Mouse (Mus musculus) NIH3T3 (cell line): ENCODE data around the gene Tnik.

ENCODE experiments used
- DNase-seq: peaks from one replicate; pipeline ENCODE4 v3.0.0-alpha.2; 2012; ENCODE audit warnings: low read depth

The Tnik gene

DNA sequence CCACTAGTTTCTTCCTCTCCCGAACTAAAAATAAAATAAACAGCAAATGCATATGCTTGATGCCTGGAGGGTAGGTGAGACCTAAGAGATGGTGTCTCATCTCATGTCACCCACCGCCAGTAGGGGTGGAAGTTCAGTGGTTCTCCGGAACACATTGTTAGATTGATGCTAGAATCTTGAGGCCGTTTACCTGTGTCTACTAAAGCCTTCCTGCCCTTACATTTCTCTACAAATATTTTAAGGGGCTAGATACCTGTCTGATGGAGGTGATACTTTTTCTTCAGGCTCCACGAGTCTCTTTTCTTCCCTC lies 1.8 kb downstream of the Tnik start:
- DNase-seq: no peak

DNA sequence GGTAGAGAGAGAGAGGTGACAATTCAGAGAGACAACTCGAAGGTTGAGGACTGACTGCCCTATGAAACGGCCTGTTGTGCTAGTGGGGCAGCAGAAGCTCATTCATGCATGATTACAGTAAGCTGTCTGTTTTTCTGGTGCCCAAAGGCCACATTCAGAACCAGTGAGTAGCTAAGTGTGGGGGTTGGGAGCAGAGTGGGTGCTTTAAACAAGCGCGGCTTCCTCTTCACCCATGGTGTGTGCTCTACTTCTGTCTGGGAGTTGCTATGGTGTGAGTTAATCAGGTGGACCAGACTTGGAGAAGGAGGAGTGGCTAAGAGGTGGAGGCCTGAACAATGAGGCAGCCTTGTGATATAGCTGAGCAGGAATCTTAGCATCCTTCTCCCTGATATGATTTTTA lies 2.2 kb downstream of the Tnik start:
- DNase-seq: no peak

DNA sequence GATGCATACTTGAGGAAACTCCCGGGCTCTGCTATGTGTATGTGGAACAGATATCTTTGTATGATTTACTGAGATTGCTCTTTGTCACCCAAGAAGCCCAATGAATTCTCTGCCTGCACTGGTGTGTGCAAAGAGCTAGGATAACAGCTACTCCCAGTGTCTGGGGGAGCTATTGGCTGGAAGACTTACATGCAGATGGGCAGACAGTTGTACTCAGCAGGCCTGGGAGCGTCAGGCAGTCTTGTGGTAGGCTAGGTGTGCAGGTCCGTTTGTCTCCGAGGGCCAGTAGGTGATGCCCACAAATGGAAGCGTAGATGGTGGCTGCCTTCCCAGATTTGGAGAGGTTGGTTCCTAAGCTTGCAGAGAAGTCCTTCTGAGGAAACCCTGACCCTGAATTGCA lies 2.6 kb downstream of the Tnik start:
- DNase-seq: no peak

DNA sequence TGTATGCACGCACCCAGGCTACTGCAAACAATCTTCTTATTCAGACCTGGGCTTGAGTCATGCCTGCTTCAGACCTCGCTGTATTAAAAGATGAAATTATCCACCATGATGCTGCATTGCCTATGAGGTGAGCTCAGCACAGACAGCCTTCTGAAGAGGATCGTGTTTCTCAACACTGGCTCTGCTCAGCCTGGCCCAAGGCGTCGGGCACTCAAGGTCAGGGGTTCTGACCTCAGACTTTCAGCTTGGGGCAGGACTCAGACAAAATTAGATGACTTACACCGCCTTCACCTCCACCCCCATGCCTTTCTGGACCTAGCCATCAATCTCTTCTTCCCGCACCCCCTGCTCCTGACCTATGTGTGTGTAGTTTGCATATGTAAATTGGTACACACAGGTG lies 4.2 kb downstream of the Tnik start:
- no peak for DNase-seq

DNA sequence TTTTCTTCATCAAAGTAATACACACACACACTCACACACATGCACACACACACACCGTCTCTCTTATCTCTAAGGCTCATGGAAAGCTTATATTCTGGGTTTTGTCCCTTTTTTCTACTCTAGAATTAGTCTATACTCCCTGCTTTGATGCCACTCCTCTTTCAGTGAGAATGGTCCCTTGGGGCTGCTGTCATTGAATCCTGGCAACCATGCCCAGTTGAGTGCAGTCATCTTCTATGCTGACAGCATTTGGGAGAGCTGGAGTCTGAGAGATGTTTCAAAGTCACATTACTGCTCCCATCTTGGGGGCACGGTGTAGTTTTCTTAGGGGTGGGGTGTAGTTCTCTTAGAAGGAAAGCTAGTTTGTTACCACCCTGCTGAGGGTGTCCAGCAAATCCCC lies 6.7 kb downstream of the Tnik start:
- no peak for DNase-seq

DNA sequence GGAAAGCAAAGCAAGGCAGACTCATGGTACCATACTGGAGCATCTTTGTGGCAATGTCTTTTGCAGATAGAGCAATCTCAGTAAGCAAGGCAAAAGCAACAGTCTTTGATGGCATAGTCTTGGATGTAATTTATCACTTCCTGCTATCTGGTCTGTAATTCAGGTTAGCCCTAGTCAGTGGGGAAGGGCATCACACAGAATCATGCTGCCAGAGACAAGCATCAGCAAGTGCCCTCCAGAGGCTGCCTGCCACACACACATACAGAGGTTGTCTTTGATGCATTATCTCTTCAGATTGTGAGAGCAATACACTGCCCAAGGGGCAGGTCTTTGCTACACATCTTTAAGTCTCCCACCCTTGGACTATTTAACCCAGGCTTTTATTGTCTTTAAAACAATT lies 8.9 kb downstream of the Tnik start:
- no peak for DNase-seq

DNA sequence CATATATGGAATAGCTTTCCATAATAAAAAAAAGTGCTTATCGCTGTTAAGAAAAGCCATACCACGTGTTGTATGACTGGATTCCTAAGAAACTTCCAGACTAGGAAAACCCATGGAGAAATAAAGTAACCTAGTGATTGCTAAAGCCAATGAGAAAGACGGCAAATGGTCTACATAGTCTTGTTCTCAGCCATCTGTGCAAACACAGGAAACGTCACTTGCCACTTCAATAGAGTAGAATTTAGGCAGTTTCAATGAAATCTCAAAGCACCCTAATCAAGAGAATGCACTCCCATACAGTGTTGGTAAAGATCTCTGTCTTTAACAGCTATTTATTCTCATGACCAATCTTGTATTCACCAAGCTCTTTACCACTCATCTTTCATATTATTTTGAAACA lies 11.7 kb downstream of the Tnik start:
- DNase-seq: no peak

DNA sequence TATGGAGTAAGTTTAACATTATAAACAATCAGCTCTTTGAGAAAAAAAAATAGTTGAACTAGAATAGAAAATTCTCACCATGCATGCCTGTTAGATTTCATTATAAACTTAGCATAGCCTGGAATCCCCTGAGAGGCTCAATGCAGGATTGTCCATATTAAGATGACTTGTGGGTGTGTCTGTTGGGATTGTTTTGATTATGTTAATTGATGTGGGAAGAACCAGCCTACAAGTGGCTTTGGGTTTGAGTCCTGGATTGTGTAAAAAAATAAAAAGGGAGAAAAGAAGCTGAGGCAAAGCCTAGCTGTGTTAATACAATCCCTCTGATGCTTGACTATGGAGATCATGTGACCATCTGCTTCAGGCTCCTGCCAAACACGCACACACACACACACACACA lies 26.7 kb downstream of the Tnik start:
- DNase-seq: no peak

DNA sequence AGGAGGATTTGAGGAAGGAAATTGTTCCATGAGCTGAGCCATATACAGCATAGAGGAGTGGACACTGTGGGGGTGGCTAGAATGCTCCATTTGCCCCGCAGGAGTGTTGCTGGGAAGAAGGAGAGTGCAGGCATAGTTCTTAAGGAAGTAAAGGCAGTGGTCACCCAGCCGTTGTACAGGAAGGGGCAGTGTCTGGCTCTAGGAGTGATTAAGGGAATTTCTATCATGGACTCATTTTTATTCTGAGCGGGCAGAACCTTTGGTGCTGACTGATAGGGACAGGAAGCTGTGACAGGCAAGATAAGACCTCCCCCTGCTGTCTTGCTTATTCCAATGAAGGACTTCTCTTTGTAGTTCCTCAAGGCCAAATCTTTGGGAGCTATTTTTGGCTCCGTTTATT lies 38.4 kb downstream of the Tnik start:
- DNase-seq: no peak

DNA sequence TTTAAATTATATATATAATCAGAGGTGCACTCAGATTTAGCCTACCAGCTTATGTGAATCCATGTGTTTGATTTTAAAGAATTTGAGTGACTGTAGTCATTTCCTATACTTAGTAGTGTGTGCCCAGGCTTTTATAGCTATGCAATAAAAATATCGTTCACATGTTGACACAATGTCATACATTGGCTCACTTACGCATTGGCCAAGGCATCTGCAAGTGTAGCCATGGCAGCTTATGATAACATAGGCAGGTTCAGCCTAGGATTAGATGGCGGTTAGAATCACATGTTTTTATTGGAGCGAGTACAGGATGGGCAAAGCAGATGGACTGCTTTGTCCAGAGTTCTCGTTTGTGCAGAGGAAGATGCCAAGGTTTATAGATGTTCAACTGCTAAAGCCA lies 40.9 kb downstream of the Tnik start:
- DNase-seq: no peak

DNA sequence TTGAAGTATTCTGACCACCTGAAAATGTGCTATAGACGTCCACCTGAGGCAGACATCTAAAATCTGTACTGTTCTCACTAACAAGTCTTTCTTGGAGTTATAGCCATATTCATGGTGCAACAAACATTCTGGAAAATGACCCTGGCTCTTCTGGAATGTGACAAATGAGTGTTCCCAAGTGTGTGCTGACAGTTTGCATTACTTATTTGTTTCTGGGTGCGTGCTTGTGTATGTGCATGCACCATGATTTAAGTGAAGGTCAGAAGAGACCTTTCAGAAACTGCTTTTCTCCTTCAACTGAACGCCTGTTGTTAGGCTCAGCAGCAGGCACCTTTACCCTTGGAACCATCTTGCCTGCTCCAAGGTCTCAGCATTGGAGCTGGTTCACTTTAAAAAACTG lies 43.8 kb downstream of the Tnik start:
- no peak for DNase-seq

DNA sequence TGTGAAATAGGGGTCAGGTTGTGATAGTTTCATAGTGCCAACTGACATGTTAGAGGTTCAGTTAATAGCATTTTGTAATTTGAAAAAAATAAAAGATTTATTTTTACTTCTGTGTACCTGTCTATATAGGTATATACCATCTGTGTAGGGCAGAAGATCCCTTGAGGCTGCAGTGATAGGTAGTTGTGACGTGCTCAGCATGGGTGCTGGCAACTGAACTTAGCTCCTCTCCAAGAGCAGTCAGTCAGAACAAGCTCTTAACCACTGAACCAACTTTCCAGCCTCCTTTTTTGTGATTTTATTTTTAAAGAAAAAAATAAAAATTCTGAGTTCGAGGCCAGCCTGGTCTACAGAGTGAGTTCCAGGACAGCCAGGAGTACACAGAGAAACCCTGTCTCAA lies 51.4 kb downstream of the Tnik start:
- DNase-seq: no peak

DNA sequence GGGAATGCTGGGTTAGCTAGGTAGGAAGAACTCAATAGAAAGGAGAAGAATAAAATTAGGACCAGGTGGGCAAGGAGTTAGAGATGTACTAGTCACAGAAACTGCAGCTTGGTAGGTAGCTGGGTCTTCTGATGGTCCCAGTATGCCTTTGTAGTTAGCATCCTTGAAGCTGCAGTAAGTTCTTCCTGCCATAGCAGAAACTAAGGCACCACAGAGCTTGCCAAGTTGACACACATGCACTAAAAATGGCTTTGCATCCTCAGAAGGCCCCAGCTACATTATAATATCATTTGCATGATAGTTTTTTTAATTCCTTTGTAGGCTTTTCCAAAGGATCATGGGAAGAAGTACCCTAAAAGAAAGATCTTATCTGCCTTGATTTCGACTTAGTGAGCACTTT lies 54.3 kb downstream of the Tnik start:
- no peak for DNase-seq

DNA sequence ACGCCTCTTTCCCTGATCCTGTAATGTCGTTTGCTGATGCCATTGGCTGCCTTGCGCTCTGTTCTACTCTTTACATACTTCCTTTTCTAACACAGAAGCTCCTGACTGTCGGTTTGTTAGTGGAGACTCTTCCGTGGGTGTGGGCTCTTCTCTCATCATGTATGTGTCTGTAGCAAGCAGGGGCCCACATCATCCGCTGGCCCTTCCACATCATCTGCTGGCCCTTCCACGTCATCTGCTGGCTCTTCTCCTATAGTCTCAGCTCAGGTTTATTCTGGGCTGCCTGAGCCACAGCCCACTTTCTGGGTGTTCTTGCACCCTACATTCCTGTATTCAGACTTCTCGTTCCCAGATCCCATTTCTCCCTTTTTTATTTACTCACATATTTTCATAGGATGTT lies 58.6 kb downstream of the Tnik start:
- DNase-seq: no peak

DNA sequence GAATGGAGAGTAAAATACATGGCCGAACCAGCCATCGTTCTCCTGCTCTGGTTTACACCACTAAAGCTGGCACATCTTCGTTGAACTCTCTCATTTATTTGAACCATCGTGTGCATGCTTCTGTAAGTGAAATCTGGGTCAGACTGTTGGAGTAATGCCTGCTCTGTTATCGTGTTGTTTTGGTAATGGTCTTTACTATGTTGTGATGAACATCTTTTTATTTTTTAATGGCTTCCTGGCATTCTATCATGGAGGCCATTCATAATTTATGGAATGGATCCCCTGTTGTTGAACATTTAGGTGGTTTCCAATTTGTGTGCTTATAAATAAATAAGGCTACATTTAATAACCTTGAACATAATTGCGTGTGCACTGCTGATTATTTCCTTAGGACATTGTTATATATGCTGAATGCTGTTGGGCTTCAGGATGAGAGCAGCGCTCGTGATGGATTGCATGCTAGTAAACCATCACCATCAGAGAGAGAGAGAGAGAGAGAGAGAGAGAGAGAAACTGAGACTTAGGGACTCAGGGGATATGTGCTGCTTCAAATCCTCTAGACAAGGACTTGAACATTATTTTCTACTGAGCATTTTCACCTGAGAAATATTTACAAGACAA lies 62.7 kb downstream of the Tnik start:
- no peak for DNase-seq

DNA sequence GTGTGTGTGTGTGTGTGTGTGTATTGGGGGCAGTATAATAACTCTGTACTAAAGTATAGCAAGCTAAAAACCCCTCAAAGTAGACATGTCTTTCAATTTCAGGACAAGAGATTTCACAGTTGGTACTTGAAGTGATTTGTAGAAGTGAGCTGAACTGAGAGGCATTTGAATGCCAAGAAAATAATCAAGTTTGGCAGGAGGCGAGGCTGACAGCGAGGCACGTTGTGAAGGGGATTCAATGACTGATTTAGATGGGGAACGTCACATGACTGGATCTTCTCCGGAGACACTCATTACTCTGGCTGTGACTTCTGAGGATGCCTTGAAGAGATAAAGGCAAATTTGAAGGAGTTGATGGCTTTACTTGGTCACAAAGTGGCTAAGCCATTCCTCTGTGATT lies 69.3 kb downstream of the Tnik start:
- no peak for DNase-seq

DNA sequence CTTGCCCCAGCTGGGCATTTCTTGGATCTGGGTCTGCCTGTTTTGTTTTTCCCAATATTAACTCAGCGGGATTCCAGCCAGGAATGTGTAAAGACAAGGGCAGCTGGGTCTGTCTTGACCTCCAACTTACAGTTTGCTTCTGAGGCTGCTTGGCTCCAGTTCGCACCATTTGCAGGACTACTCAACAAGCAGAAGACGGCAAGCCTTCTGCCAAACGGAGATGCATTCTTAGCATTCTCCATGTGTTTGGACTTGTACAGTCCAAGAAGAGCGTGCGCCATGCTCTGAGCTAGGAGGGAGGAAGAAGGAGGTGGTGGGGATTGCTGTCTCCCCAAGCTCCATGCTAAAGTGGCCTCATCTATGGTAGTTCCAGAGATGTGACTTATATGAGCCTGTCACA lies 70.9 kb downstream of the Tnik start:
- DNase-seq: peak; percentile 32

DNA sequence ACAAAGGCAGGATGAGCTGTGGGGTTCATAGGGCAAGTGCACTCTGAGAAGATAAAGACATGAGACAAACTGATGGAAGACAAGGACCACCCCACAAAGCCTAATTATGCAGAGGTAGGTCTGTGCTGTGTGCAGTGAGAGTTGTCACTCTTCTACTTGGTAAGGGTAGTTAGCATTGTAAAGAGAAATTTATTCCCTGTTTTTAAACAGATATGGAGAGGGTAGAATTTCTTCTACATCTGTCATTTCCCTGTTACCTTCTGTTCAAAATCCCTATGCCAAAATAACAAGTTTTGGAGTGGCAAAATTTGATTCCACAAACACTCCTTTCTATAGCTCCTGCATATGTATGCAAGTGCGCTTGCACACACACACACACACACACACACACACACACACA lies 71.5 kb downstream of the Tnik start:
- no peak for DNase-seq

DNA sequence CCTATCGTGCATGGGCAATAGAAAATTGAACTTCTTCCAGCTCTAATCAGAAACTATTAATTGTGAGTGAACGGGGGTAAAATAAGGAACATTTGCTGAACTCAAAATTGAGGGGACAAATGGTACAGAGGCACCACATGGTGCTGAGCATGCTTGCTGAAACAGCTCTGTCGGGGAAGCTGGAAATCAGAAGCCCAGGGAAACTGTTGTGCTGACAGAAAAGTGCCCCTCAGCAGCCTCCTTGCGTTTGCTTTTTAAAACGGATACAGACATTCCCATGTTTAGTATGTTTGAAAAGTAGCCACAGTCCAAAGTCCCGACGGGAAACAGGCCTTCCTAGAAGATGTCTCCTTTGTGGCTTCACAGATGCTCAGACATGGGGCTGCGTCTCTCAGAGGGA lies 77.1 kb downstream of the Tnik start:
- DNase-seq: no peak

DNA sequence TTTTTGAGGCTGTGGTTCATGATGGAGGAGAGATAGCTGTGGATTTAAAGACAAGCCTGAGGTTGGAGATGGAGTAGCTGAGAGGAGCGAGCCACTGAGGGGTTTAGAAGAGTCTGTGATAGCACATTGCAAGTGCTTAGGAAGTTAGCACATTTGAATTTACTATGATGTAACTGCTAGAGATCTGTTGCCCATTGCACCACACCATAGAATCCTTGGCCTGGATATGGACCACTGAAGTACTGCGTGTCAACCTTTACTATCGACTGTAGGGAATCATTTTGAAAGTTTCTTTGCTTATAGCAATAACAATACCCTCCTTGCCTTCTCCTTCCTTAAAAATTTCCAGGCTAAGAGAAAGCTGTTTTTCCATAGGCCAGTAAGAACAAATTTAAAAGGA lies 80.2 kb downstream of the Tnik start:
- DNase-seq: no peak

DNA sequence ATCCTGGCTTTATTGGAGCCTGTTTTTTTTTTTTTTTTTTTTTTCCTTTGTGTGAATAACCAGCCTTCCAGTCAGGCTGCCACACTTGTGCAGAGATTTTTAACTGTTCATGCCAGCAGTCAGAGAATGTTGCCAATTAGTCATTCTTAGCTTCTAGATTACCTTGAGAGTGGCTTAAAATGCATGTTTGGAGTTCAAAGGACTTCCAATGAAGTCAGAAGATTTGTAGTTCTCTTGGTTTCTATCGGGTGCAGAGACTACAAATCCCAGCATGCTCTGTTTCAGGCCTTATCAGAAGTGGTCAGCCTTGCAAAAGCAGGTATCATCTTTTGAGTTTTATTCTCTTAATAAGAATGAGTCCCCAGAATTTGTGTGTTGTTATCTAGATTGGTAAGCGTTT lies 80.6 kb downstream of the Tnik start:
- peak; percentile 3 for DNase-seq

DNA sequence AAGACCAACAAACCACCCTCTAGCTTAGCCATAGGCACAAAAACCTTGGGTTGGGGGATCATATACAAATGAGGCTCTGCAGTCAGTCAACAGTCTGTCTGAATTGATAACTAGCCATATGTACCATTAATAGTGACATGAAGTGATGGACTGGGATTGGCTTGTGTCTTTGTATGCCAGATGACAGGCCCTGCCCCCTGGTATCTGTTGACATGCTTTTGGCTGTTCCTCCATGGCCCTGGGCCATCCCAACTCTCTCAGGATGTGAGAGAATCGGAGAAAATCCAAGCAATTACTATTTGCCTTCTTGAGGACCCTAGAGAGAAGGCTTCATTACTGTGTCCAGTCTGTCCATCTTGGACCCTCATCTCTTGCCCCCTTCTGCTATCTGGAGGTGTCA lies 82.4 kb downstream of the Tnik start:
- no peak for DNase-seq

DNA sequence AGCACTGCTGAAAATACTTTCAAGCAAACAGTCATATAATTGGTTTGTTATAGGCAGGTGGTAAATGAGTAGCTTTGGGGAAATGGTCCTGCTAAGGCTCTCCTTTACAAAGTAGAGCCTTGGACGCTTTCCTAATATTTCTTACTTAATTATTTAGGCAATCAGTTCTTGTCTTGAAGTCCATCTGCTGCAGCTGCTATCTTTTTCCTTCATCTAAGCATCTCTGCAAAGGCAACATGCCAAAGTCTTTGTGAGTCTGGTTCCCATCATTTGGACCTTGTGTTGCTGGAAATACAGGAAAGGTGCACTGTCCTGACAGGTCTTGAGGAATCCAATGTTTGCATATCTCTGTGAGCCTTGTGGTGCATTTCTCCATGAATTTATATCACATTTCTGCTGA lies 82.9 kb downstream of the Tnik start:
- no peak for DNase-seq

DNA sequence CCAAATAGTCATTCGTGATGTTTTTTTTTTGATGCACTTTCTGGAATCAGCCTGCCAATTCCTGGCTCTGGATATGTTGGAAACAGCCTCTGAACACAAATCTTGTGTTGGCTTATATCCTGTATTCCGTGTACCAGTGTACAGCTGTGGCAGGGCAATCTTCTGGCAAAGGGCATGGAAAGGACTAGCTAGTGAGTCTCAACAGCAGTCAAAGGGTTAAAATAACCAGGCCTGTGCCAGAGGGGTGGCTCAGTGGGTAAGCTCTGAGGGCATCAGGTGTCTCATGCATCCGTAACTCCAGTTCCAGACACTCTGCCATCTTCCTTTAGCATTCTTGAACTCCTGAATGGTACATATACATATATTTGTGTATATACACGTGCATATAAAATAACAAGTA lies 83.5 kb downstream of the Tnik start:
- DNase-seq: no peak

DNA sequence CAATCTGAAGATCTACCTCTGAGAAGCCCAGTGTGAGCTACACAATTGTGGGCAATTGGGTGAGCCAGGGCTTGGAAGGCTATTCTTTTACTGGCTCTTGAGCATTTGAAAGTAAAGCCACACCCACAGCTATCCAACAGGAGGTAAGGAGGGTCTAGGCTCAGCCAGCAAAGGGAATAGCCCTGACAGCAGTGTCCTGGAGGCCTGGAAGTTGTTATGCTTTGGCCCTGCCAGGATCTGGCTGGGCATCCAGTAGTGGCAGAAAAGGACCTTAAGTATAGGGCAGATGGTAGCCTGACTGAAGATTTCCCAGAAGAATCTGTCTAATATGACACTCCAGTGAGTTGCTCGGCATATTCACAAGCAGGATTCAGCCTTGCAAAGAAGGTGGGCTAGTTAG lies 85.7 kb downstream of the Tnik start:
- DNase-seq: no peak
